Mouse (Mus musculus): ENCODE data around the gene Syt7. TPM values are rescaled to one million over a fixed set of nuclear protein-coding genes. Genes with fewer than 3 reads are reported as not detected.

Gene Syt7
- total and polyA plus RNA-seq, 3 experiments: not detected

GRCm38 (mm10) chr19:10431410-10431809 is 42.5 kb downstream of the Syt7 start:
- in situ Hi-C loops (cut with MboI; ENCODE audit: low pct_ligation_motif_present, low pct_unique_long_range_greater_than_20kb, low sequenced_read_pairs) (loop anchor here (5.0 kb wide), 2 partner anchors 89 to 169 kb away; no protein-coding TSS in a partner anchor), dilution Hi-C loops (cut with MboI; ENCODE audit: extremely low pct_ligation_motif_present, extremely low pct_unique_long_range_greater_than_20kb, low sequenced_read_pairs) (no loop called here)
- Histone ChIP-seq H3K4me1 (ENCODE audit: control insufficient read depth in 1 of 2, insufficient read depth in 2 of 2) (peaks cover 24 to 40% of the 10 kb centered on the region in 2 experiments), H3K9me3 (replicated peaks; ENCODE audit: low read length) (no peaks in the 10 kb centered on the region), H3K9ac (ENCODE audit: insufficient read depth, low read depth) (no peak overlapping the region), H3K27me3 (replicated peaks) (peaks cover 90% of the 10 kb centered on the region), H3K36me3 (replicated peaks in 1 of 2; ENCODE audit: control insufficient read depth in 1 of 2, insufficient read depth in 1 of 2, low read length in 1 of 2) (no peaks in the 10 kb centered on the region), H3K27ac (ENCODE audit: insufficient read depth, low read depth) (no peak overlapping the region), H3K4me3 (replicated peaks in 1 of 3; ENCODE audit: low read depth in 2 of 3, low read length in 2 of 3, poor library complexity in 1 of 3) (no peak overlapping the region), H3K79me2 (replicated peaks; ENCODE audit: control insufficient read depth, extremely low read depth, insufficient read depth, poor library complexity, severe bottlenecking) (no peaks in the 10 kb centered on the region), H3K4me2 (ENCODE audit: insufficient read depth, low read depth, poor library complexity, severe bottlenecking) (no peak overlapping the region)
- DNase-seq (ENCODE audit: extremely low read depth): peak; percentile 71
- TF ChIP-seq MYC (IDR thresholded peaks at IDR 0.05; ENCODE audit: low read depth, low read length): no peak
- TF ChIP-seq GABPA (IDR thresholded peaks at IDR 0.05; ENCODE audit: insufficient replicate concordance, low read depth, low read length): no peak
- no peak for TF ChIP-seq CHD2 (IDR thresholded peaks at IDR 0.05; ENCODE audit: low read length)
- TF ChIP-seq CHD1 (IDR thresholded peaks at IDR 0.05; ENCODE audit: low read depth, low read length): no peak
- TF ChIP-seq JUND (conservative IDR thresholded peaks at IDR 0.05; ENCODE audit: low read depth, low read length): no peak
- TF ChIP-seq EP300 (IDR thresholded peaks at IDR 0.05; ENCODE audit: low read length): no peak
- peak; percentile 73 for TF ChIP-seq ELF1 (IDR thresholded peaks at IDR 0.05; ENCODE audit: low read depth, low read length)
- TF ChIP-seq IRF4 (IDR thresholded peaks at IDR 0.05; ENCODE audit: low read depth, low read length): peak; percentile 51; the same call in 1 of the 2 replicates
- TF ChIP-seq USF1 (IDR thresholded peaks at IDR 0.05; ENCODE audit: low read depth, low read length): no peak
- TF ChIP-seq MAFK (IDR thresholded peaks at IDR 0.05; ENCODE audit: insufficient replicate concordance, low read length): no peak
- no peak for TF ChIP-seq ZMIZ1 (IDR thresholded peaks at IDR 0.05; ENCODE audit: low read depth, low read length)
- no peak for TF ChIP-seq RCOR1 (conservative IDR thresholded peaks at IDR 0.05; ENCODE audit: low read depth, low read length)
- peak; percentile 18; the same call in 1 of the 2 replicates for TF ChIP-seq TCF12 (IDR thresholded peaks at IDR 0.05; ENCODE audit: low read depth, low read length)
- TF ChIP-seq JUN (IDR thresholded peaks at IDR 0.05; ENCODE audit: insufficient read depth, low read depth, low read length): no peak
- TF ChIP-seq NRF1 (IDR thresholded peaks at IDR 0.05; ENCODE audit: low read depth, low read length): 0 out of 2 replicates have a peak, but pooled peaks have one; percentile 15
- TF ChIP-seq MXI1 (IDR thresholded peaks at IDR 0.05; ENCODE audit: low read depth, low read length): no peak
- TF ChIP-seq E2F4 (IDR thresholded peaks at IDR 0.05; ENCODE audit: insufficient replicate concordance, low read depth, low read length): no peak
- no peak for TF ChIP-seq USF2 (conservative IDR thresholded peaks at IDR 0.05; ENCODE audit: low read depth, low read length)
- no peak for TF ChIP-seq CTCF (conservative IDR thresholded peaks at IDR 0.05 in 1 of 2, IDR thresholded peaks at IDR 0.05 in 1 of 2; ENCODE audit: low read depth in 2 of 2, low read length in 2 of 2)
- peak; percentile 31; the same call in 1 of the 2 replicates for TF ChIP-seq BHLHE40 (IDR thresholded peaks at IDR 0.05; ENCODE audit: low read depth, low read length)

- Histone ChIP-seq H3K9ac (ENCODE audit: insufficient read depth, low read depth) (no peak overlapping the region), H3K4me1 (ENCODE audit: control insufficient read depth in 1 of 2, insufficient read depth in 2 of 2) (peaks cover 24 to 40% of the 10 kb centered on the region in 2 experiments), H3K9me3 (replicated peaks; ENCODE audit: low read length) (no peaks in the 10 kb centered on the region), H3K27ac (ENCODE audit: insufficient read depth, low read depth) (no peak overlapping the region), H3K4me2 (ENCODE audit: insufficient read depth, low read depth, poor library complexity, severe bottlenecking) (no peak overlapping the region), H3K79me2 (replicated peaks; ENCODE audit: control insufficient read depth, extremely low read depth, insufficient read depth, poor library complexity, severe bottlenecking) (no peaks in the 10 kb centered on the region), H3K36me3 (replicated peaks in 1 of 2; ENCODE audit: control insufficient read depth in 1 of 2, insufficient read depth in 1 of 2, low read length in 1 of 2) (no peaks in the 10 kb centered on the region), H3K27me3 (replicated peaks) (peaks cover 90% of the 10 kb centered on the region), H3K4me3 (replicated peaks in 1 of 3; ENCODE audit: low read depth in 2 of 3, low read length in 2 of 3, poor library complexity in 1 of 3) (no peak overlapping the region)
- no peak for TF ChIP-seq TBP (conservative IDR thresholded peaks at IDR 0.05; ENCODE audit: low read depth, low read length)
- no peak for TF ChIP-seq JUN (IDR thresholded peaks at IDR 0.05; ENCODE audit: insufficient read depth, low read depth, low read length)
- no peak for TF ChIP-seq MAZ (IDR thresholded peaks at IDR 0.05; ENCODE audit: low read depth, low read length)
- TF ChIP-seq POLR2AphosphoS2 (IDR thresholded peaks at IDR 0.05; ENCODE audit: low read depth, low read length): no peak
- no peak for TF ChIP-seq IRF4 (IDR thresholded peaks at IDR 0.05; ENCODE audit: low read depth, low read length)
- no peak for TF ChIP-seq ELF1 (IDR thresholded peaks at IDR 0.05; ENCODE audit: low read depth, low read length)
- TF ChIP-seq ZC3H11A (IDR thresholded peaks at IDR 0.05; ENCODE audit: low read depth, low read length): no peak
- TF ChIP-seq MAX (IDR thresholded peaks at IDR 0.05; ENCODE audit: low read length): no peak
- TF ChIP-seq SMC3 (IDR thresholded peaks at IDR 0.05; ENCODE audit: low read depth, low read length): no peak
- no peak for TF ChIP-seq CTCF (conservative IDR thresholded peaks at IDR 0.05 in 1 of 2, IDR thresholded peaks at IDR 0.05 in 1 of 2; ENCODE audit: low read depth in 2 of 2, low read length in 2 of 2)
- TF ChIP-seq ZNF384 (IDR thresholded peaks at IDR 0.05; ENCODE audit: low read depth, low read length): no peak
- TF ChIP-seq UBTF (IDR thresholded peaks at IDR 0.05; ENCODE audit: low read depth, low read length): no peak
- TF ChIP-seq MEF2A (IDR thresholded peaks at IDR 0.05; ENCODE audit: borderline replicate concordance, low read depth, low read length): no peak
- TF ChIP-seq ZKSCAN1 (IDR thresholded peaks at IDR 0.05; ENCODE audit: borderline replicate concordance, low read depth, low read length): no peak
- TF ChIP-seq BHLHE40 (IDR thresholded peaks at IDR 0.05; ENCODE audit: low read depth, low read length): no peak
- no peak for TF ChIP-seq USF1 (IDR thresholded peaks at IDR 0.05; ENCODE audit: low read depth, low read length)
- TF ChIP-seq MAFK (IDR thresholded peaks at IDR 0.05; ENCODE audit: insufficient replicate concordance, low read length): no peak
- TF ChIP-seq SIN3A (IDR thresholded peaks at IDR 0.05; ENCODE audit: low read length): no peak
- DNase-seq (ENCODE audit: extremely low read depth): no peak
- dilution Hi-C loops (cut with MboI; ENCODE audit: extremely low pct_ligation_motif_present, extremely low pct_unique_long_range_greater_than_20kb, low sequenced_read_pairs) (no loop called here), in situ Hi-C loops (cut with MboI; ENCODE audit: low pct_ligation_motif_present, low pct_unique_long_range_greater_than_20kb, low sequenced_read_pairs) (loop anchor here (5.0 kb wide), 2 partner anchors 90 to 170 kb away; no protein-coding TSS in a partner anchor)
Observed at GRCm38 (mm10) chr19:10431841-10432240, 43.0 kb downstream of the Syt7 start.

Measured in CH12.LX (cell line).